Mouse (Mus musculus): ENCODE measurements around the gene Rbpjl.

GRCm38 (mm10) chr2:164448921-164449320, 46.0 kb downstream of the Rbpjl start:
- TF ChIP-seq POLR2A (IDR thresholded peaks at IDR 0.05; ENCODE audit: extremely low read depth, insufficient read depth, low read length) (no peak), CTCF (IDR thresholded peaks at IDR 0.05; ENCODE audit: low read depth, low read length) (no peak)

Data from liver, adult 2 months (tissue).